Mouse (Mus musculus) erythroblast, embryonic 14.5 days (primary cell): ENCODE results near the gene Zfp553.

Experiments used
- GATA1 ChIP-seq: IDR thresholded peaks from 2 replicates; pipeline ENCODE4 v1.6.1; 2012; ENCODE audit warnings: low read length, inconsistent platforms, mixed read lengths
- TAL1 ChIP-seq: IDR thresholded peaks from 3 replicates; pipeline ENCODE4 v1.6.1; 2012; ENCODE audit warnings: low read length, inconsistent platforms, mixed read lengths

DNA sequence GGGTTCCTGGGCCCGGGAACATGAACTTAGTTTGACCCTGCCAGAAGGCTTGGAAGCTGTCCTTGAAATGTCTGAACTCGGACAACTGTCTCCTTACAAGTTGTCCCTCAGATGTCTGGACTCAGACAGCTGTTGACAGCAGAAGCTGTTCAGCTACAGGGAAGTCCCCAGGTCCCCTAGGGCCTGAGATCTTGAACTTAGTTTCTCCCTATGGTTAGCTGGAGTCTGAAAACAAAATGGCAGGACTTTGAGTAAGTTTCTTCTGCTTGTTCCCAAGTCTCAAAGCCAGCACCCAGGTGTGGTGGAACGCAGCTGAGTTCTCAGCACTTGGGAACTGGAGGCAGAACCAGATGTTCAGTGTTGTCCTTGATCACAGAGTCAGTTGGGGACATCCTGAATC, 47.2 kb downstream of the Zfp553 start:
- TF ChIP-seq TAL1 (no peak), GATA1 (no peak)
